Mouse (Mus musculus) Patski (cell line): ENCODE results near the gene 2610318N02Rik. TPM values are rescaled to one million over a fixed set of nuclear protein-coding genes. Genes with fewer than 3 reads are reported as not detected.

Experiments used
- ATAC-seq: fragments of 100-300 bp; one replicate; pipeline ENCODE4 v1.8.0; 2021
- CTCF ChIA-PET: fragments of 350-600 bp; sonication (Branson Sonifier 250); formaldehyde crosslinking; loops from one replicate; lab custom pipeline; 2022; ENCODE audit warnings: inconsistent platforms; lab: Charles Lee
- POLR2A ChIA-PET: fragments of 350-600 bp; sonication (Branson Sonifier 250); formaldehyde crosslinking; loops from one replicate; lab custom pipeline; 2022; ENCODE audit warnings: antibody characterized with exemption, inconsistent platforms; lab: Charles Lee
- DNase-seq: peaks from one replicate; pipeline ENCODE4 v3.0.0-alpha.2; 2011; ENCODE audit warnings: low read depth, low spot score
- H3K27me3 ChIP-seq: fragments of 371-371 bp; one replicate; pipeline ENCODE4 v1.5.1; 2021
- CTCF ChIP-seq: fragments of 100-300 bp; IDR thresholded peaks from one replicate; pipeline ENCODE4 v1.5.1; 2021
- in situ Hi-C: fragments of 300-500 bp; cut with MboI; formaldehyde crosslinking; loops from 3 replicates; pipeline ENCODE4 v1.11.1; 2018; ENCODE audit warnings: low pct_unique_long_range_greater_than_20kb, mixed read lengths
- polyA plus RNA-seq: library from polyadenylated mRNA; unstranded; gene quantifications from one replicate; pipeline ENCODE4 v1.2.3, GENCODE M21; 2021

2610318N02Rik gene
- polyA plus RNA-seq, 1 experiment from 2014 or later: 2.7 TPM

- POLR2A ChIA-PET: no interaction called here
- ATAC-seq: no peak
- CTCF ChIA-PET: interaction anchor here (0.8 to 0.9 kb wide), 2 partner anchors 9 to 15 kb away, joined by 3 read pairs; no protein-coding TSS in a partner anchor
- in situ Hi-C loops: no loop called here
- DNase-seq: no peak
- no peaks in the 10 kb centered on the region for H3K27me3 ChIP-seq
- no peak for TF ChIP-seq CTCF
These were observed 48.1 kb downstream of the 2610318N02Rik start for GRCm38 (mm10) chr16:17076869-17077268.

- H3K27me3 ChIP-seq: no peaks in the 10 kb centered on the region
- TF ChIP-seq CTCF: peak; percentile 43
- DNase-seq (no peak), ATAC-seq (no peak)
- POLR2A ChIA-PET: no interaction called here
- in situ Hi-C loops: no loop called here
- CTCF ChIA-PET: interaction anchor here (0.8 kb wide), 1 partner anchor 16 kb away, joined by 3 read pairs; no protein-coding TSS in a partner anchor
These were observed 48.7 kb downstream of the 2610318N02Rik start for GRCm38 (mm10) chr16:17076301-17076700.

- H3K27me3 ChIP-seq: no peaks in the 10 kb centered on the region
- ChIA-PET POLR2A (no interaction called here), CTCF (no interaction called here)
- in situ Hi-C loops: no loop called here
- no peak for TF ChIP-seq CTCF
- DNase-seq (no peak), ATAC-seq (no peak)
These were observed 52.0 kb downstream of the 2610318N02Rik start for GRCm38 (mm10) chr16:17073000-17073399.

- DNase-seq (no peak), ATAC-seq (no peak)
- in situ Hi-C loops: no loop called here
- ChIA-PET POLR2A (no interaction called here), CTCF (no interaction called here)
- H3K27me3 ChIP-seq: no peaks in the 10 kb centered on the region
- no peak for TF ChIP-seq CTCF
These were observed 54.3 kb downstream of the 2610318N02Rik start for GRCm38 (mm10) chr16:17070716-17071115.

- in situ Hi-C loops: no loop called here
- CTCF ChIA-PET: interaction anchor here (1.4 to 2.0 kb wide), 4 partner anchors 10 to 28 kb away, joined by 3 to 5 read pairs (median 4); no protein-coding TSS in a partner anchor
- peak; percentile 14 for TF ChIP-seq CTCF
- no peaks in the 10 kb centered on the region for H3K27me3 ChIP-seq
- peak; percentile 85 for ATAC-seq
- no peak for DNase-seq
- POLR2A ChIA-PET: no interaction called here
These were observed 55.2 kb downstream of the 2610318N02Rik start, which contains the start of gene Ypel1 for GRCm38 (mm10) chr16:17069511-17070443. Gene Ypel1 (plus strand): TSS chr16:17069696.

GRCm38 (mm10) chr16:17067552-17067951 lies 57.4 kb downstream of the 2610318N02Rik start:
- ATAC-seq: no peak
- no peak for DNase-seq
- POLR2A ChIA-PET: no interaction called here
- no peak for TF ChIP-seq CTCF
- H3K27me3 ChIP-seq: peaks cover 5% of the 10 kb centered on the region
- in situ Hi-C loops: no loop called here
- CTCF ChIA-PET: no interaction called here

Other genes with a start within 250 kb of the 2610318N02Rik start
- 36.2 TPM for gene Ppm1f, start 228.7 kb downstream of the 2610318N02Rik start, polyA plus RNA-seq
- gene Mapk1, start 141.8 kb downstream of the 2610318N02Rik start, polyA plus RNA-seq: 142 TPM
- 3.8 TPM for gene Ypel1, start 55.5 kb downstream of the 2610318N02Rik start, polyA plus RNA-seq
- 77.7 TPM for gene Ppil2, start 13.9 kb downstream of the 2610318N02Rik start, polyA plus RNA-seq
- gene Sdf2l1, start 7.2 kb upstream of the 2610318N02Rik start, polyA plus RNA-seq: 40.8 TPM
- 9.1 TPM for gene Ydjc, start 19.5 kb upstream of the 2610318N02Rik start, polyA plus RNA-seq
- gene Ccdc116, start 22.1 kb upstream of the 2610318N02Rik start, polyA plus RNA-seq: 0.21 TPM
- 181 TPM for gene Ube2l3, start 77.5 kb upstream of the 2610318N02Rik start, polyA plus RNA-seq
- gene Rimbp3, start 83.4 kb upstream of the 2610318N02Rik start, polyA plus RNA-seq: 0.05 TPM
- gene Hic2, start 108.4 kb upstream of the 2610318N02Rik start, polyA plus RNA-seq: 1.6 TPM
- gene Tmem191c, start 150.9 kb upstream of the 2610318N02Rik start, polyA plus RNA-seq: 9.2 TPM
- gene Serpind1, start 206.2 kb upstream of the 2610318N02Rik start, polyA plus RNA-seq: 0.12 TPM